Mouse (Mus musculus): ENCODE results near the gene Try5. TPM values are rescaled to one million over a fixed set of nuclear protein-coding genes. Genes with fewer than 3 reads are reported as not detected.

The Try5 gene
- not detected for total RNA-seq (2023)

DNA sequence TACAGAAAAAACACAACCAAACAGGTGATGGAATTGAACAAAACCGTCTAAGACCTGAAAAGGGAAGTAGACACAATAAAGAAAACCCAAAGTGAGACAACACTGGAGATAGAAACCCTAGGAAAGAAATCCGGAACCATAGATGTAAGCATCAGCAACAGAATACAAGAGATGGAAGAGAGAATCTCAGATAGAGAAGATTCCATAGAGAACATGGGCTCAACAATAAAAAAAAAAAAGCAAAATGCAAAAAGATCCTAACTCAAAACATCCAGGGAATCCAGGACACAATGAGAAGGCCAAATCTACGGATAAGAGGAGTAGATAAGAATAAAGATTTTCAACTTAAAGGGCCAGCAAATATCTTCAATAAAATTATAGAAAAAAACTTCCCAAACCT, at the start of gene Try5:
Gene Try5 (minus strand): TSS at position 101 of the 400 bp plus-strand sequence.

DNA sequence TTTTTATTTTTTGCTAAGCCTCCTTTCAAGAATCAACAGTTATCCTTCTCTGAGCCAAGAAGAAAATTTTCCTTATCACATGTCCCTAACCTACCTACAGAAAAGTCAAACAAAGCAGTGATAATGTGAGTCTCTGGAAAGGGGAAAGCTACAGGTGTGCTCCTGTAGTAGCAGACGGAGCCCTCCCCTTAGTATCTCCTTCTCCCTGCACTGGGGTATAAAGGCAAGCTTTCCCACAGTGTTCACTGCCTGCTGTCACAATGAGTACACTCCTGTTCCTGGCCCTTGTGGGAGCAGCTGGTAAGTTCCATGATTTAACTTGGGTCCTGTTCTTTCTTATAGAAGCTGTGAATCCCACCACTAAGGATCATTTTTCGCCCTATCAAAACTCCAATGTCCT, 37.3 kb upstream of the Try5 start, which contains the start of gene Try10:
Gene Try10 (plus strand): TSS at position 174 of the 400 bp plus-strand sequence.

DNA sequence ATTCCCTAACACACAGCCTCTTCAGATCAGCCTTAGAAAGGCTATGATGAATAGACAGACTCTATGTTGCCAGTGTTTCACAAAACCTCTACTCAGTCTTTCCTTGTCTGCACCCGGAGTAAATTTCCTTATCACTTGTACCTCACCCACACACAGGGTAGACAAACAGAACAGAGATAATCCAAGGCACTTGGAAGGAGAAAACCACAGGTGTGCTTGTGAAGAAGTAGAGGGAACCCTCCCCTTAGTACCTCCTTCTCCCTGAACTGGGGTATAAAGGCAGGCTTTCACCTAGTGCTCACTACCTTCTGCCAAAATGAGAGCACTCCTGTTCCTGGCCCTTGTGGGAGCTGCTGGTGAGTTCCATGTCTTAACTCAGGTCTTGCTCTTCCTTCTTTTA, 14.7 kb downstream of the Try5 start, which contains the start of gene Try4:
Gene Try4 (plus strand): TSS at position 301 of the 400 bp plus-strand sequence.

Other genes with a start within 250 kb of the Try5 start
- not detected for gene Try4, start 14.6 kb downstream of the Try5 start, total RNA-seq (2023)
- gene Try10, start 37.3 kb upstream of the Try5 start, total RNA-seq (2023), result not detected
- not detected for gene Prss3, start 60.8 kb upstream of the Try5 start, total RNA-seq (2023)
- gene Gm5771, start 75.5 kb upstream of the Try5 start, total RNA-seq (2023), result not detected
- gene Gm10334, start 129.3 kb upstream of the Try5 start, total RNA-seq (2023), result not detected
- not detected for gene Prss1, start 142.1 kb upstream of the Try5 start, total RNA-seq (2023)
- gene Prss2, start 204.9 kb upstream of the Try5 start, total RNA-seq (2023), result not detected